Mouse (Mus musculus): ENCODE measurements at regions not wholly inside any gene's neighbourhood (a gene's known extent, or its start where the extent isn't known, plus 50 kb on each side); places are given as distances from the start of the nearest gene placed in this dataset.

- 73% methylated on average over 5 of the region's 5 CpGs for WGBS
- no peaks in the 10 kb centered on the region for H3K9me3 ChIP-seq
These were observed 871.8 kb downstream of the Tbl1xr1 start for GRCm38 (mm10) chr3:22948168-22948768.

DNA sequence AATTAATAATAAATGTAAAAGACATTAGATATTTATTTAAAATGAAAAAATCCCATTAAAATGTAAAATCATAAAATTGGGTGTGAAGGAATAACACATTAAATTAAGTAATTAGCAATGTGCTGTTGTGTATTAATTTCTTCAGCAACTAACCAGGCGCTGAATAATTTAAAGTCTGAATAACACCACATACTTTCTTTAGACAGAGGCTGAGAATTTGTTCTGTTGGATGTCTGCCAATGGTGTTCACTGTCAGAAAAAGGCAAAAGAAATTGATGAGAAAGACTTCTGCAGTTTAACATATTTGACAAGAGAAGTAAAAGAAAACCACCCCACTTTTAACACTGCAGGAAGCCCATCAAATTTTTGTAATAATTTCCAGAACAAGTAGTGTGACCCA is 881.0 kb downstream of the Tbl1xr1 start:
- Histone ChIP-seq H3K9me3 (no peaks in the 10 kb centered on the region), H3K4me1 (no peaks in the 10 kb centered on the region), H3K27ac (replicated peaks) (no peak overlapping the region), H3K27me3 (no peaks in the 10 kb centered on the region), H3K4me3 (no peak overlapping the region), H3K36me3 (no peaks in the 10 kb centered on the region), H3K9ac (replicated peaks) (no peak overlapping the region), H3K4me2 (replicated peaks) (no peak overlapping the region)
- WGBS = 82% methylated on average over 1 of the region's 1 CpGs
- no peak for ATAC-seq (ENCODE audit: low FRiP score, low read depth)

More at GRCm38 (mm10) chr3:22948168-22948768, 871.8 kb downstream of the Tbl1xr1 start:
- no peaks in the 10 kb centered on the region for H3K4me1 ChIP-seq
- no peak for ATAC-seq (ENCODE audit: low FRiP score, low read depth)
- no peaks in the 10 kb centered on the region for H3K36me3 ChIP-seq
- no peaks in the 10 kb centered on the region for H3K27me3 ChIP-seq
- no peak overlapping the region for H3K9ac ChIP-seq (replicated peaks)
- H3K4me2 ChIP-seq (replicated peaks) = no peak overlapping the region
- no peak overlapping the region for H3K27ac ChIP-seq (replicated peaks)
- H3K4me3 ChIP-seq = no peak overlapping the region

GRCm38 (mm10) chr3:22972681-22973080 is 896.2 kb downstream of the Tbl1xr1 start:
- WGBS = 84% methylated on average over 1 of the region's 1 CpGs

DNA sequence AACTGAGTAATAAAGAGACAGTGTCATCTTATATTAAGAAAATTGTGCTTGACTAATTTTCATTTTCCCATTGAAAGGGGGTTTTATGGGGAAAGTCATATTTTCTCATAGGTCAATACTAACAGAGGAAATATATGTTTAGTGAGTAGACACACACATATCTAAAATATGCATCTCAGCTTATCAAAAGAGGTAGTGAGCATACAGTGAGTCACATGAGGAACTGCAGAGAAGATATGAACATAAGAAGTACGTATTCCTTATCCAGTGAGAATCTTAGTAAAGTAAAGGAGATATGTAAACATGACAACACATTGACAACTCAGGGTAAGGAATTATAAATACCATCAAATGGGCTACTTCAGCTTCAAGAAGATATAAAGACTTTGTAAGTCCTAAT is 900.3 kb downstream of the Tbl1xr1 start:
- ATAC-seq (ENCODE audit: low FRiP score, low read depth) = no peak
- H3K27ac ChIP-seq (replicated peaks) = no peak overlapping the region
- no peaks in the 10 kb centered on the region for H3K36me3 ChIP-seq
- H3K4me2 ChIP-seq (replicated peaks) = no peak overlapping the region
- H3K27me3 ChIP-seq = no peaks in the 10 kb centered on the region
- no peaks in the 10 kb centered on the region for H3K9me3 ChIP-seq
- H3K9ac ChIP-seq (replicated peaks) = no peak overlapping the region
- 93% methylated on average over 1 of the region's 1 CpGs for WGBS
- H3K4me1 ChIP-seq = no peaks in the 10 kb centered on the region
- H3K4me3 ChIP-seq = no peak overlapping the region

More at GRCm38 (mm10) chr3:22972681-22973080, 896.2 kb downstream of the Tbl1xr1 start:
- Histone ChIP-seq H3K4me2 (replicated peaks) (no peak overlapping the region), H3K9ac (replicated peaks) (no peak overlapping the region), H3K27me3 (no peaks in the 10 kb centered on the region), H3K4me3 (no peak overlapping the region), H3K4me1 (no peaks in the 10 kb centered on the region), H3K9me3 (no peaks in the 10 kb centered on the region), H3K27ac (replicated peaks) (no peak overlapping the region), H3K36me3 (no peaks in the 10 kb centered on the region)
- no peak for ATAC-seq (ENCODE audit: low FRiP score, low read depth)

DNA sequence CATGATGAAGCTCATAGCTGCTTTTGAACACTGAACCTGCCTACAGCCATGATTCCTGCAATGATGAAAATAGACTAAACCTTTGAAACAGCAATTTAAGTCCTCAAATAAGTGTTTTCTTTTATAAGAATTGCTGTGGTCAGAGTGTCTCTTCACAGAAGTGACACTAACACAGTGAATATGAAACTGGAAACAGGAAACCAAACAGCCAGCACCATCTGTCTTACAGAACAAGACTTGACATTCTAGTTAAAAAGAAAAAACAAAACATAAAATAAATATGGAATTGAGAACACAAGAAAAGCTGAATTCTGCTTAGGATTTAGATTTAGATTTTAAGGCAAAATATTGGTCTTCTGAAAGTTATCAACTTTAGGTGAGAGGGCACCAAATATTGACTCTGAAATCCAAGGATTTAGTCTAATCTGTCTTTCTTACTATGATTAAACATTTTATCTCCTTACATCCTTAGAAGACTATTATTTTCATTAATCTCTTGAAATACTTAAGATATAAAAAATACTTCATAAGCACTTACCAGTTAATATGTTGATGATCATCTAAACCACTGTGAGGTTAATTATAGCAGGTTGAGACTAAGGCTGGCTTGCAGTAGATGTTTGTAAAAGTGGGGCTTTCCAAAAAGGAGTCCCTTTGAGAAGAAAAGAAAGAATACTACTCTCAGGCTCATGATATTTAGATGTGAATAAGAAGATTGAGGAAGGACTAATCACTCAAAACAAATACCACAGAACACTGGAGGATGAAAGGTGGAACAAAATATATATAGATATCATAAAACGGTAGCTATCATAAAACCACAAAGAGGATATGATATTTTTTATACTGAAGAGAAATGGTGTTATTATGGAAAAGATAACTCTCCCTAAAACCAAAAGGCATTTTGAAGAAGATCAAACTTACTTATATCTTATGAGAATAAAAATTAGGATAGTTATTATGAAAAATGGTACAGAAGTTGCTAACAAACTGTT is 903.7 kb downstream of the Tbl1xr1 start:
- no peak overlapping the region for H3K27ac ChIP-seq (replicated peaks)
- H3K9ac ChIP-seq (replicated peaks) = no peak overlapping the region
- ATAC-seq (ENCODE audit: low FRiP score, low read depth) = no peak
- no peaks in the 10 kb centered on the region for H3K9me3 ChIP-seq
- WGBS = 92% methylated on average over 1 of the region's 1 CpGs
- H3K27me3 ChIP-seq = no peaks in the 10 kb centered on the region
- no peak overlapping the region for H3K4me2 ChIP-seq (replicated peaks)
- H3K4me3 ChIP-seq = no peak overlapping the region
- H3K4me1 ChIP-seq = no peaks in the 10 kb centered on the region
- H3K36me3 ChIP-seq = no peaks in the 10 kb centered on the region

- no peak overlapping the region for H3K4me2 ChIP-seq (replicated peaks)
- H3K9ac ChIP-seq (replicated peaks) = no peak overlapping the region
- H3K27me3 ChIP-seq = no peaks in the 10 kb centered on the region
- H3K27ac ChIP-seq (replicated peaks) = no peak overlapping the region
- no peaks in the 10 kb centered on the region for H3K36me3 ChIP-seq
- H3K4me1 ChIP-seq = no peaks in the 10 kb centered on the region
- no peaks in the 10 kb centered on the region for H3K9me3 ChIP-seq
- no peak for ATAC-seq (ENCODE audit: low FRiP score, low read depth)
- H3K4me3 ChIP-seq = no peak overlapping the region
These were observed 906.0 kb downstream of the Tbl1xr1 start for GRCm38 (mm10) chr3:22982430-22982829.

GRCm38 (mm10) chr3:22990136-22990820 is 913.8 kb downstream of the Tbl1xr1 start:
- Histone ChIP-seq H3K4me1 (no peaks in the 10 kb centered on the region), H3K27me3 (no peaks in the 10 kb centered on the region), H3K9ac (replicated peaks) (no peak overlapping the region), H3K4me3 (no peak overlapping the region), H3K36me3 (no peaks in the 10 kb centered on the region), H3K9me3 (no peaks in the 10 kb centered on the region), H3K27ac (replicated peaks) (no peak overlapping the region), H3K4me2 (replicated peaks) (no peak overlapping the region)
- 72% methylated on average over 3 of the region's 3 CpGs for WGBS
- ATAC-seq (ENCODE audit: low FRiP score, low read depth) = no peak

DNA sequence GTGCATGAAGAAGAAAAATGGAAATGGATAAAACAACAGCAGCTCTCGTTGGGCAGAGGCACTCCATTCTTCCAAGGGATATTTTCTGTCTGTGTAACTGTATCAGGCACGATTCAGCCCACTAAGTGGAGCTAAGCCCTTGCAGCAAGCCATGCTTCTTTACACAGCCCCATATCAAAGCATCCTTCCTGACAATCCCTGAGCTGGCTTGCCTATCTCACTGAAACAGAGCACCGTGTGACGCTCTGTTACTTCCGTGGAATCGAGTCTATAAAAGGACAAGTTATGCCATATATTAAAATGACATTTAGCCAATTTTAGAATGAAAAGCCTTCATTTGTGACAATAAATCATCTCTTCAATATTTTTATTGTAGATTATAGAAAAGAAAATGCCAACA is 918.8 kb downstream of the Tbl1xr1 start:
- Histone ChIP-seq H3K4me3 (no peak overlapping the region), H3K4me1 (no peaks in the 10 kb centered on the region), H3K4me2 (replicated peaks) (no peak overlapping the region), H3K9me3 (no peaks in the 10 kb centered on the region), H3K9ac (replicated peaks) (no peak overlapping the region), H3K36me3 (no peaks in the 10 kb centered on the region), H3K27me3 (no peaks in the 10 kb centered on the region), H3K27ac (replicated peaks) (no peak overlapping the region)
- WGBS = 89% methylated on average over 6 of the region's 6 CpGs
- no peak for ATAC-seq (ENCODE audit: low FRiP score, low read depth)

DNA sequence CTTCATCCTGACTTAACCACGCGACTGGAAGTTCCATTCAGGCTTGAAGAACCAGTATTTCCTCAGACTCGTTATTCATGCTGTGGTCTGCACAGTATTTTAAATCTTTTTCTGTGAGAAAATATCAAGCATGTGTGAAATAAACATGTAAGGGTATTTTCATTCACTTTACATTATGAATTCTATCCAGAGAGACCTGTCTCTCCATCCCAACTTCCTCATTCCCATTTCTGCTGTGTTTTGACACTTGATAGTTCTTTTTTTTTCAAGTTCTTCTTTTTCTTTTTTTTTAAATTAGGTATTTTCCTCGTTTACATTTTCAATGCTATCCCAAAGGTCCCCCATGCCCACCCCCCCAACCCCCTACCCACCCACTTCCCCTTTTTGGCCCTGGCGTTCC is 919.4 kb downstream of the Tbl1xr1 start:
- Histone ChIP-seq H3K9ac (replicated peaks) (no peak overlapping the region), H3K27ac (replicated peaks) (no peak overlapping the region), H3K27me3 (no peaks in the 10 kb centered on the region), H3K9me3 (no peaks in the 10 kb centered on the region), H3K36me3 (no peaks in the 10 kb centered on the region), H3K4me2 (replicated peaks) (no peak overlapping the region), H3K4me1 (no peaks in the 10 kb centered on the region), H3K4me3 (no peak overlapping the region)
- no peak for ATAC-seq (ENCODE audit: low FRiP score, low read depth)
- 82% methylated on average over 5 of the region's 5 CpGs for WGBS

DNA sequence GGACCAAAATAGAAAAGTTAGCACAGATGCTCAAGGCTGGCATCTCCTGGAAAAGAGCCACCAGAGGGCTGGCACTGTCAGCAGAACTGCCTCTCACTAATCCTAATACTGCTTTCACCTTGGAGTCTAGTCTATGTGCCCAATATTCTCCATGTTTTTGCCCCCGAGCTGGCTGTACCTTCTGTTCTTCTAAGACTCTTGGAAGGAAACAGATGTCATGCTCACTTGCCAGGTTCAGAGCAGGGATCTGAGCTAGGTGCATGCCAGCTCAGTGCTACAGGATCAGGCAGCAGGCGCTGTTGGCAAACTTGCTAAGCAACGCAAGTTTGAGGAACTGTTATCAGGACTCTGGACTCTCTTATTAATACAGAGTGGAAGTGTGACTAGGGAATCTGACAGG is 924.6 kb downstream of the Tbl1xr1 start:
- Histone ChIP-seq H3K27me3 (no peaks in the 10 kb centered on the region), H3K9me3 (no peaks in the 10 kb centered on the region), H3K4me2 (replicated peaks) (no peak overlapping the region), H3K4me3 (no peak overlapping the region), H3K9ac (replicated peaks) (no peak overlapping the region), H3K4me1 (no peaks in the 10 kb centered on the region), H3K27ac (replicated peaks) (no peak overlapping the region), H3K36me3 (no peaks in the 10 kb centered on the region)
- 85% methylated on average over 3 of the region's 3 CpGs for WGBS
- ATAC-seq (ENCODE audit: low FRiP score, low read depth) = no peak

DNA sequence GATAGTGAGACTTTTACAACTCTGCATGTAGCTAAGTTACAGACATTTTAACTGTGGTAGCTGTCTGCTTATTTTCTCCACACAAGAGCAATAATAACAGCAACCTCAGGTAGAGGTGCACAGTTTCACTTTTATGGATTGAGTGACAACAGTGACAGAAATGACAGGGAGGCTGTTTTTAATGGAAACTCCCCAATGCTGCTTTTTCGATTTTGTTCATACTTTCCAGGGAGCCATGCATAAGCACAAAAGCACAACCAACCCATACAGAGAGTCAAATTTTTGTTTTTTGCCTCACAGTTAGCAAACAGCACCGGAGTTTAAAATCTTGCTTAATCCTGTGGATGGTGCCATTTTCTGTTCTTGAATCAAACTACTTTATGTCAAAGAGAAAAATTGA is 955.6 kb downstream of the Tbl1xr1 start:
- Histone ChIP-seq H3K4me3 (no peak overlapping the region), H3K27ac (replicated peaks) (no peak overlapping the region), H3K36me3 (no peaks in the 10 kb centered on the region), H3K27me3 (no peaks in the 10 kb centered on the region), H3K9me3 (no peaks in the 10 kb centered on the region), H3K9ac (replicated peaks) (no peak overlapping the region), H3K4me1 (no peaks in the 10 kb centered on the region), H3K4me2 (replicated peaks) (no peak overlapping the region)
- no peak for ATAC-seq (ENCODE audit: low FRiP score, low read depth)
- 90% methylated on average over 2 of the region's 2 CpGs for WGBS

Measured in midbrain, embryonic 12.5 days (tissue).